ENCODE assay signal across 7 mouse cellular contexts in the genomic region with DNA sequence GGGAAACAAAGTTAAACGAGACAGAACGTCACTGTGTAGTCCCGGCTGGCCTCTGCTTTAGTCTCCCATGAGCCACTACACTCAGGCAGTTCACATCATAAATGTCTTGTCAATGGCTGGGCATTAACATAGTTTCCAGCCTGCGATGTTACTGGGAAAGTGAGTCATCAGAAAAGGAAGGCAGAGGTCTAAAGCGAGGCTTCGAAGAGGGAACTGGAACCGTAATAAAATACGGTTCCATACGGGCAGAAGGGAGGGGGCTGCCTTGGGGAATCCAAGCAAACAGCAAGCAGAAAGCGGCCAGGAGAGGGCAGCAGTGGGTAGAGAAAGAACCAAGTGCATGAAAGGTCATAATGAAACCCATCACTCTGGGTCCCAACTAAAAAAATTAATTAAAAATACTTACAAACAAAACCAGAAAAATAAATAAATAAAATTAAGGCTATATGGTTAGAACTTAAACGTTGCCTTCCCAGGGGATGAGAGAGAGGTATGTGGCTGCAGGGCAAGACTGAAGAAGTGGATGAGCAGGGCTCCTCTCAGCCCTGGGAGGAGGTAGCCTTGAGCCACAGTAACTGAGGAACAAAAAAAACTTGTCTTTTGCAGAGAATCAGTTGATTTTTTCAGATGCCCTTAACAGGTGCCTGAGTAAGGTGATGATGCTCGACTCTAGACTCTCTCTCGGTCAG. TPM values are rescaled to one million over a fixed set of nuclear protein-coding genes. Genes with fewer than 3 reads are reported as not detected.
DNase-seq lines count a peak whose midpoint lies in the region; ATAC-seq lines count a peak whose summit lies in the region.

No protein-coding gene starts in this region.

- no peak overlapping the region for H3K9ac ChIP-seq in intestine, embryonic 14.5 days (ENCODE audit: low read length)
- no peak overlapping the region for H3K9ac ChIP-seq in midbrain, embryonic 11.5 days (ENCODE audit: low read length)

- H3K27me3 ChIP-seq in intestine, embryonic 14.5 days (replicated peaks; ENCODE audit: control insufficient read depth, insufficient read depth, low read length), result no peaks in the 10 kb centered on the region
- no peaks in the 10 kb centered on the region for H3K27me3 ChIP-seq in midbrain, embryonic 11.5 days (ENCODE audit: control insufficient read depth, insufficient read depth, low read length)

- H3K36me3 ChIP-seq in intestine, embryonic 14.5 days (ENCODE audit: control insufficient read depth, insufficient read depth, low read length), result no peaks in the 10 kb centered on the region
- no peaks in the 10 kb centered on the region for H3K36me3 ChIP-seq in midbrain, embryonic 11.5 days (ENCODE audit: control insufficient read depth, insufficient read depth, low read length)

- intact Hi-C loops in left cerebral cortex, postnatal 25 days (cut with DNase I), result loop anchor here (1.0 kb wide), 1 partner anchor 56 kb away; no protein-coding TSS in a partner anchor

- WGBS in intestine, embryonic 14.5 days, result 33% methylated on average over 13 of the region's 13 CpGs
- 43% methylated on average over 13 of the region's 13 CpGs for WGBS in midbrain, embryonic 11.5 days

- no peaks in the 10 kb centered on the region for H3K9me3 ChIP-seq in intestine, embryonic 14.5 days (ENCODE audit: control insufficient read depth, low read length)
- no peaks in the 10 kb centered on the region for H3K9me3 ChIP-seq in midbrain, embryonic 11.5 days (ENCODE audit: control insufficient read depth, low read length)

- no peak overlapping the region for H3K27ac ChIP-seq in intestine, embryonic 14.5 days (ENCODE audit: low read depth)
- H3K27ac ChIP-seq in midbrain, embryonic 11.5 days (ENCODE audit: low read depth, low read length), result no peak overlapping the region

- DNase-seq in adrenal gland, adult 18-20 months (ENCODE audit: low spot score in 2 of 2), result peak; percentile 62 to 76
- peak; percentile 78 for DNase-seq in embryo, embryonic 10 days (ENCODE audit: low spot score)
- peak; percentile 27 for DNase-seq in gastrocnemius, postnatal 25 days
- DNase-seq in intestine, embryonic 14.5 days (ENCODE audit: low spot score), result peak; percentile 91
- peak; percentile 69 to 83 for DNase-seq in left cerebral cortex, postnatal 25 days (ENCODE audit: low spot score in 2 of 2)
- DNase-seq in midbrain, embryonic 11.5 days (ENCODE audit: low spot score, missing footprints), result peak; percentile 94
- DNase-seq in skeletal muscle tissue, adult 2 months (ENCODE audit: low read depth, low spot score), result peak; percentile 26

- H3K4me2 ChIP-seq in intestine, embryonic 14.5 days (ENCODE audit: low read length), result no peak overlapping the region
- H3K4me2 ChIP-seq in midbrain, embryonic 11.5 days, result no peak overlapping the region

- H3K4me1 ChIP-seq in intestine, embryonic 14.5 days (replicated peaks; ENCODE audit: control insufficient read depth, insufficient read depth, low read length), result no peaks in the 10 kb centered on the region
- no peaks in the 10 kb centered on the region for H3K4me1 ChIP-seq in midbrain, embryonic 11.5 days (ENCODE audit: control insufficient read depth, insufficient read depth, low read length)

- H3K4me3 ChIP-seq in intestine, embryonic 14.5 days (ENCODE audit: low read depth, low read length), result no peak overlapping the region
- H3K4me3 ChIP-seq in midbrain, embryonic 11.5 days (ENCODE audit: low read depth, low read length), result no peak overlapping the region

- peak; percentile 47 for ATAC-seq in intestine, embryonic 14.5 days (replicated peaks; ENCODE audit: low FRiP score, low TSS enrichment, low read depth)
- ATAC-seq in midbrain, embryonic 11.5 days (ENCODE audit: low FRiP score), result peak; percentile 80

RNA-seq across cellular contexts. Expression of a gene that starts 24.4 kb away (rescaled TPM):
- 10 to 100 TPM; 46.9 to 53.2 TPM for total RNA-seq in adrenal gland, adult 18-20 months (2021)
- 10 to 100 TPM; 33.0 to 34.7 TPM for total RNA-seq in gastrocnemius, postnatal 25 days (2021)
- 52.3 and 54.5 TPM in 2 replicates for polyA plus RNA-seq in intestine, embryonic 14.5 days (2014; fragmentation: Nextera tagmentation; extraction: Ambion mirVana)
- 10 to 100 TPM; 60.5 to 63.5 TPM for total RNA-seq in left cerebral cortex, postnatal 25 days (2021)
- 44.8 and 48.0 TPM in 2 replicates for polyA plus RNA-seq in midbrain, embryonic 11.5 days (2014; fragmentation: Nextera tagmentation; extraction: Ambion mirVana)

RNA-seq across cellular contexts. Expression of a gene that starts 33.1 kb away (rescaled TPM):
- 1 to 10 TPM; 7.1 to 7.2 TPM for total RNA-seq in adrenal gland, adult 18-20 months (2021)
- 1 to 10 TPM; 2.1 TPM for total RNA-seq in gastrocnemius, postnatal 25 days (2021)
- polyA plus RNA-seq in intestine, embryonic 14.5 days (2014; fragmentation: Nextera tagmentation; extraction: Ambion mirVana), result 6.0 and 6.5 TPM in 2 replicates
- total RNA-seq in left cerebral cortex, postnatal 25 days (2021), result 10 to 100 TPM; 63.5 to 65.9 TPM
- 10.2 and 10.9 TPM in 2 replicates for polyA plus RNA-seq in midbrain, embryonic 11.5 days (2014; fragmentation: Nextera tagmentation; extraction: Ambion mirVana)

Comparison
In these comparisons a context has a peak if more than half of its experiments do, and no peak if none do; other contexts are left out.
1. DNase-seq: peak in every context shown above with its lines; median percentile 94 in midbrain, embryonic 11.5 days; 91 in intestine, embryonic 14.5 days; 78 in embryo, embryonic 10 days; 76 in left cerebral cortex, postnatal 25 days; 69 in adrenal gland, adult 18-20 months; 27 in gastrocnemius, postnatal 25 days; 26 in skeletal muscle tissue, adult 2 months.
2. RNA of a gene that starts 33.1 kb away (total RNA-seq): 63.5 to 65.9 TPM in left cerebral cortex, postnatal 25 days; 7.1 to 7.2 TPM in adrenal gland, adult 18-20 months and 2.1 TPM in gastrocnemius, postnatal 25 days; every median in the first group is over 4 times any median in the second.